Mouse (Mus musculus) myocyte (in vitro differentiated cells): Measurements from ENCODE around the gene Tgm2. TPM values are rescaled to one million over a fixed set of nuclear protein-coding genes. Genes with fewer than 3 reads are reported as not detected.
A peak's percentile ranks its signal among the peaks of the same experiment; 100 is the strongest.

Experiments
- H3K27me3 ChIP-seq: one replicate; pipeline ENCODE4 v1.6.1; 2011; ENCODE audit not compliant: control insufficient read depth, insufficient read depth, insufficient read length
- H3K36me3 ChIP-seq: one replicate; pipeline ENCODE4 v1.6.1; 2011; ENCODE audit not compliant: control insufficient read depth, insufficient read depth
- H3K4me2 ChIP-seq: one replicate; pipeline ENCODE4 v1.6.1; 2011; ENCODE audit warnings: low read depth, control low read depth
- H3K4me3 ChIP-seq: one replicate; pipeline ENCODE4 v1.5.1; 2011; ENCODE audit warnings: mild to moderate bottlenecking, control low read depth, moderate library complexity
- H3K79me2 ChIP-seq: one replicate; pipeline ENCODE4 v1.6.1; 2011; ENCODE audit not compliant: control insufficient read depth, insufficient read depth
- H3ac ChIP-seq: one replicate; pipeline ENCODE4 v1.6.1; 2011; ENCODE audit not compliant: control insufficient read depth, insufficient read length
- CEBPB ChIP-seq: IDR thresholded peaks from 2 replicates; pipeline ENCODE4 v1.6.1; 2011; ENCODE audit warnings: mild to moderate bottlenecking, moderate library complexity; ENCODE audit not compliant: poor library complexity, insufficient read depth, severe bottlenecking
- E2F4 ChIP-seq: IDR thresholded peaks from one replicate; pipeline ENCODE4 v1.6.1; 2011; ENCODE audit warnings: mild to moderate bottlenecking, control low read depth, moderate library complexity; ENCODE audit not compliant: insufficient read depth
- MAX ChIP-seq: IDR thresholded peaks from one replicate; pipeline ENCODE4 v1.6.1; 2011; ENCODE audit warnings: low read depth, mild to moderate bottlenecking, control low read depth
- MYOD1 ChIP-seq, 3 experiments: IDR thresholded peaks; one replicate each; pipeline ENCODE4 v1.6.1; 2011; ENCODE audit warnings: control low read depth in 2 of 3, low read depth in 2 of 3, mild to moderate bottlenecking in 2 of 3, moderate library complexity in 1 of 3; ENCODE audit not compliant: insufficient read length in 2 of 3, control insufficient read depth in 1 of 3
- MYOG ChIP-seq, 3 experiments: IDR thresholded peaks; one replicate each; pipeline ENCODE4 v1.6.1; 2011; ENCODE audit warnings: control low read depth in 2 of 3, low read depth in 2 of 3, mild to moderate bottlenecking in 2 of 3; ENCODE audit not compliant: insufficient read length in 2 of 3, control insufficient read depth in 1 of 3, insufficient read depth in 1 of 3
- POLR2A ChIP-seq: IDR thresholded peaks from one replicate; pipeline ENCODE4 v1.6.1; 2011; ENCODE audit warnings: low read depth, mild to moderate bottlenecking, control low read depth, moderate library complexity; ENCODE audit not compliant: insufficient read length
- POLR2AphosphoS2 ChIP-seq: IDR thresholded peaks from one replicate; pipeline ENCODE4 v1.6.1; 2011; ENCODE audit warnings: low read depth, control low read depth; ENCODE audit not compliant: insufficient read length
- REST ChIP-seq: IDR thresholded peaks from one replicate; pipeline ENCODE4 v1.6.1; 2011; ENCODE audit warnings: mild to moderate bottlenecking, control low read depth, moderate library complexity; ENCODE audit not compliant: insufficient read depth, insufficient read length
- SRF ChIP-seq: IDR thresholded peaks from one replicate; pipeline ENCODE4 v1.6.1; 2011; ENCODE audit warnings: low read depth; ENCODE audit not compliant: control insufficient read depth, insufficient read length
- TCF12 ChIP-seq: IDR thresholded peaks from one replicate; pipeline ENCODE4 v1.6.1; 2011; ENCODE audit warnings: mild to moderate bottlenecking, control low read depth; ENCODE audit not compliant: poor library complexity, insufficient read depth, severe bottlenecking
- TCF3 ChIP-seq: IDR thresholded peaks from one replicate; pipeline ENCODE4 v1.6.1; 2011; ENCODE audit warnings: low read depth, control low read depth; ENCODE audit not compliant: insufficient read length
- USF1 ChIP-seq: IDR thresholded peaks from one replicate; pipeline ENCODE4 v1.6.1; 2011; ENCODE audit warnings: low read depth, mild to moderate bottlenecking, control low read depth, moderate library complexity
- polyA plus RNA-seq: library from polyadenylated mRNA; unstranded; fragments of >200 nt; fragmentation: generic; extraction: Trizol; gene quantifications from one replicate; pipeline ENCODE4 v1.2.1, GENCODE M21; 2012; ENCODE audit warnings: missing spikeins

Gene Tgm2
- polyA plus RNA-seq, 1 experiment, result 61.0 TPM

DNA sequence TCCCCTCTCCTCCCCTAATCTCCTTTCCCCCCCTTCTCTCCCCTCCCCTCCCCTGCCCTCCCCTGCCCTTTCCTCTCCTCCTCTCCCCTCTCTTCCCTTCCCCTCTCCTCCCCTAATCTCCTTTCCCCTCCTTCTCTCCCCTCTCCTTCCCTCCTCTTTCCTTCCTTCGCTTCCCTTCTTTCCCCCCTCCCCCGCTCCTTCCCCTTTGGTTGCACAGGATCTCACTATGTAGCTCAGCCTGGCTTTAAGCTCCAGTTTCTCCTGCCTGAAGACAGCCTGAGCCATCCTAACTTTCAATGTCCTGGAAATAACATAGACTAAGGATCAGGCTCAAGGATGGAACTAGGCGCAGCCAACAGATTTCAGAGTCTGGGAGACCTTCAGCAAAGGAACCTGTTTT, 2.4 kb downstream of the Tgm2 start:
- Histone ChIP-seq H3K36me3 (no peaks in the 10 kb centered on the region), H3K27me3 (no peaks in the 10 kb centered on the region), H3ac (no peak overlapping the region), H3K79me2 (no peaks in the 10 kb centered on the region), H3K4me2 (peak overlapping the region; percentile 74), H3K4me3 (no peak overlapping the region)
- TF ChIP-seq MAX (no peak), MYOD1 (IDR thresholded peaks at IDR 0.05; ENCODE audit: control insufficient read depth in 1 of 3, insufficient read length in 2 of 3, low read depth in 2 of 3) (no peak), POLR2AphosphoS2 (no peak), USF1 (no peak), E2F4 (no peak), MYOG (IDR thresholded peaks at IDR 0.05; ENCODE audit: control insufficient read depth in 1 of 3, insufficient read depth in 1 of 3, insufficient read length in 2 of 3, low read depth in 2 of 3) (no peak), CEBPB (no peak), TCF3 (no peak), REST (no peak)

DNA sequence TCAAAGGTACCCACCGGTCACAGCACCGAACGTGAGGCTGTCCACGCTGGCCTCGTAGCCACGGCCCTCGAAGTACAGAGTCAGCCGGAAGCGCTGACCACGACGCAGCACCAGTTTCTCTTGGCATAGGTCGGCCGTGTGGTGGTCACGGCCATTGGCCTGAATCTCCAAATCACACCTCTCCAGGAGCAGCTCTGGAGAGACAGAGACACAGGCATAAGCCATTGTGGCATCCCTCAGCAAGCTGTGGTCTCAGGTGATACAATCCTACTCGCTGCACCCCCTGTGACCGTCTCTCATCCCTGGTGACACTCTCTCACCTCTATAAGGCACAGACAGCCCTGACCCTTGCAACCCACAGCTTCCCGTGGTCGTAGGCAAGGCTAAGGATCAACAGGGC, 3.3 kb downstream of the Tgm2 start:
- H3K4me3 ChIP-seq, result no peak overlapping the region
- TF ChIP-seq POLR2A (no peak), E2F4 (no peak), CEBPB (no peak), TCF12 (no peak), MYOG (IDR thresholded peaks at IDR 0.05; ENCODE audit: control insufficient read depth in 1 of 3, insufficient read depth in 1 of 3, insufficient read length in 2 of 3, low read depth in 2 of 3) (no peak), USF1 (no peak), REST (no peak), MYOD1 (IDR thresholded peaks at IDR 0.05; ENCODE audit: control insufficient read depth in 1 of 3, insufficient read length in 2 of 3, low read depth in 2 of 3) (no peak), TCF3 (no peak), MAX (no peak), SRF (no peak), POLR2AphosphoS2 (no peak)
- no peak overlapping the region for H3K4me2 ChIP-seq
- no peak overlapping the region for H3ac ChIP-seq
- H3K79me2 ChIP-seq, result no peaks in the 10 kb centered on the region
- H3K27me3 ChIP-seq, result no peaks in the 10 kb centered on the region
- no peaks in the 10 kb centered on the region for H3K36me3 ChIP-seq

DNA sequence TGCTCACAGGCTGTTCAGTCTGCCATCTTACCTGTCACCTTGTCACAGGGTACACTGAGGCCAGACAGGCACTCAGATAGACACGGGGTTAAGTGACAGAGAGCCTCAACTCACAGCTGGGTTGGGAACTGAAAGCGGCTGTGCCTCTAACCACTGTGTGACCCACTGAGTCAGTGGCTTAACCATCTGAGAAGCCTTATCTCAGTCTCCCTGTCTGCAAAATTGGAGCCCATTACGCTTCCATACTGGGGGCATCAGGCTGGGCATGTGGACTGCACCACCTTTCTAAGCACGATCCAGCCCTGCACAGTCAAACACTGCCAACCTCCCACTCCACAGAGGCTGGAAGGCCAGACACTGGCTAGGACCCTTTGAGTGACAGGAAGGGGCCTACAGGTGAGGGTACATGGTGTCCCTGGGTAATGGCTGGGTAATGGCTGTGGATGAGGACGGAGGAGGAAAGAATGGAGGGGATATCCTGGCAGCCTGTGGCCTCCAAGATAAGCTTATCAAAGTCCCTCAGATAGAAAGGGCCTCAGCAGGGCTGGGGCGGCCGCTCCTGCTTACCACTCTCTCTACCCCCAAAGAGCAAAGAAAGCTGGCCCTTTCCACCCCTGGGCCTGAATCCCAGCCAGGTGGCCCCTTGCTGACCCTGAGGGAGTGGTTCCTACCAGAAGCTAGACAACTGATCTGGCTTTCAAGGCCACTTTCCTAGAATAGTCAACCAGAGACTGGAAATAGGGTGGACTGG, 4.4 kb downstream of the Tgm2 start:
- H3K4me2 ChIP-seq, result no peak overlapping the region

DNA sequence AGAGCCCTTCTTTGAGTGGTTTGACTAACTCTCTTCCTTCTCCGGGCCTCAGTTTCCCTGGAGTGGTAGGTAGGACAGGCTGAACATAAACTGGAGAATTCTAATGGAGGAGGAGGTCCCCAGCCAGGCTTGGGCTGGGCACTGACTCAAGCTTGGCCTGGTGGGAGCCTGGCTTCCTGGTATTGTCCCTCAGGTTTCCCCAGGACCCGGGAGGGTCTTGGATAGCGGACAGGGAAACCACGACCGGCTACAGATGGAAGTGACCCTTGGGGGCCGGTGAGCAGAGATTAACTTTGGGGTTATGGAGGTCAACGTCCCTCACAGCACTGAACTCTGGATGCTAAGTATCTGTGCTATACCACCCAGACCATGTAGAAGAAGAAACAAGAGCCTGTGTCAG, 5.0 kb downstream of the Tgm2 start:
- H3K4me3 ChIP-seq, result no peak overlapping the region
- H3K36me3 ChIP-seq, result no peaks in the 10 kb centered on the region
- H3K27me3 ChIP-seq, result no peaks in the 10 kb centered on the region
- no peak overlapping the region for H3K4me2 ChIP-seq
- TF ChIP-seq TCF3 (no peak), MYOD1 (IDR thresholded peaks at IDR 0.05; ENCODE audit: control insufficient read depth in 1 of 3, insufficient read length in 2 of 3, low read depth in 2 of 3) (no peak), USF1 (no peak), POLR2AphosphoS2 (no peak), MAX (no peak), CEBPB (no peak), REST (no peak), MYOG (IDR thresholded peaks at IDR 0.05; ENCODE audit: control insufficient read depth in 1 of 3, insufficient read depth in 1 of 3, insufficient read length in 2 of 3, low read depth in 2 of 3) (no peak), E2F4 (no peak), SRF (no peak), POLR2A (no peak), TCF12 (no peak)
- H3K79me2 ChIP-seq, result no peaks in the 10 kb centered on the region
- no peak overlapping the region for H3ac ChIP-seq

More for the DNA sequence above, 4.4 kb downstream of the Tgm2 start:
- Histone ChIP-seq H3K79me2 (no peaks in the 10 kb centered on the region), H3ac (no peak overlapping the region), H3K27me3 (no peaks in the 10 kb centered on the region), H3K36me3 (no peaks in the 10 kb centered on the region), H3K4me3 (no peak overlapping the region)
- no peak for TF ChIP-seq POLR2AphosphoS2

DNA sequence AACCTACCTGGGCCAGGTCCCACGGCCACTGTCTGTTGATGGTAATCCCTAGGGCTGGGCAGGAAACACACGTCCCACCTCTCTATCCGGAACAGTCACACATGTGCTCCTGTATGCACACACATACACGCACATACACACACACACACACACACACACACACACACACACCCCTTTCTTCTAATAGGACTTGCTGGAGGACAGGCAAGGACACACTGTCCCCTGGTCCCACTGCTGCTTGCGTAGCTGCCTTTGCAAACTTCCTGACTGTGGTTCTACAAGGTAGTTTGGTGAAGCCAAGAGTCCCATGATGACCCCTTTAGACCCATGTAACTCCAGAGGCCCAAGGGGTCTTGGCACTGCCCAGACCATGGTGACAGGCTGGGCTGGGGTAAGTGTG, 5.6 kb downstream of the Tgm2 start:
- no peak for TF ChIP-seq SRF
- H3K36me3 ChIP-seq, result no peaks in the 10 kb centered on the region
- no peaks in the 10 kb centered on the region for H3K27me3 ChIP-seq
- no peak overlapping the region for H3K4me2 ChIP-seq
- H3K79me2 ChIP-seq, result no peaks in the 10 kb centered on the region
- no peak overlapping the region for H3ac ChIP-seq
- H3K4me3 ChIP-seq, result no peak overlapping the region
